Mouse (Mus musculus) megakaryocyte, embryonic 14.5 days (primary cell): ENCODE results near the gene Cxcl2. TPM values are rescaled to one million over a fixed set of nuclear protein-coding genes. Genes with fewer than 3 reads are reported as not detected.
A peak's percentile ranks its signal among the peaks of the same experiment; 100 is the strongest.

Experiments
- H3K27me3 ChIP-seq: replicated peaks from 2 replicates; pipeline ENCODE3; 2012; ENCODE audit warnings: inconsistent platforms
- H3K36me3 ChIP-seq: replicated peaks from 2 replicates; pipeline ENCODE3; 2012; ENCODE audit warnings: low read length, inconsistent platforms, mixed read lengths
- H3K4me1 ChIP-seq: 2 replicates; pipeline ENCODE4 v1.6.1; 2012; ENCODE audit warnings: inconsistent platforms
- H3K4me3 ChIP-seq: replicated peaks from 2 replicates; pipeline ENCODE3; 2012; ENCODE audit warnings: moderate library complexity, mild to moderate bottlenecking, inconsistent platforms
- H3K9me3 ChIP-seq: 2 replicates; pipeline ENCODE4 v1.6.1; 2012; ENCODE audit warnings: inconsistent platforms
- FLI1 ChIP-seq: IDR thresholded peaks from 2 replicates; pipeline ENCODE4 v1.6.1; 2012; ENCODE audit warnings: low read length, inconsistent platforms, mixed read lengths
- GATA1 ChIP-seq: IDR thresholded peaks from 3 replicates; pipeline ENCODE4 v1.6.1; 2012; ENCODE audit warnings: mixed read lengths, low read length, inconsistent platforms, borderline replicate concordance
- polyA plus RNA-seq: library from polyadenylated mRNA; stranded (reverse); fragments of >175 nt; gene quantifications from 2 replicates; pipeline ENCODE4 v1.2.3, GENCODE M21; 2012; ENCODE audit warnings: low replicate concordance; ENCODE audit not compliant: insufficient read depth

Gene Cxcl2
- polyA plus RNA-seq, result 28.2 and 32.2 TPM in 2 replicates

- Histone ChIP-seq H3K36me3 (no peaks in the 10 kb centered on the region), H3K4me1 (peaks cover 38% of the 10 kb centered on the region), H3K4me3 (peak within 1 kb of the TSS; percentile 88), H3K9me3 (no peaks in the 10 kb centered on the region), H3K27me3 (peaks cover 9% of the 10 kb centered on the region)
- no peak for TF ChIP-seq FLI1
- TF ChIP-seq GATA1, result no peak
Observed at GRCm38 (mm10) chr5:90903339-90904020, at the start of gene Cxcl2. Gene Cxcl2, plus strand, starts transcription at chr5:90903871.

- Histone ChIP-seq H3K27me3 (no peaks in the 10 kb centered on the region), H3K36me3 (no peaks in the 10 kb centered on the region), H3K9me3 (peaks cover 5% of the 10 kb centered on the region), H3K4me3 (no peak overlapping the region), H3K4me1 (peaks cover 24% of the 10 kb centered on the region)
- TF ChIP-seq GATA1, result no peak
- no peak for TF ChIP-seq FLI1
Observed at GRCm38 (mm10) chr5:90855308-90856230, 48.1 kb upstream of the Cxcl2 start.

GRCm38 (mm10) chr5:90857463-90857862 lies 46.2 kb upstream of the Cxcl2 start:
- Histone ChIP-seq H3K4me3 (no peak overlapping the region), H3K36me3 (no peaks in the 10 kb centered on the region), H3K9me3 (no peaks in the 10 kb centered on the region), H3K4me1 (peaks cover 25% of the 10 kb centered on the region), H3K27me3 (no peaks in the 10 kb centered on the region)
- TF ChIP-seq FLI1 (no peak), GATA1 (no peak)

- Histone ChIP-seq H3K4me1 (peaks cover 21% of the 10 kb centered on the region), H3K27me3 (no peaks in the 10 kb centered on the region), H3K4me3 (no peak overlapping the region), H3K9me3 (no peaks in the 10 kb centered on the region), H3K36me3 (no peaks in the 10 kb centered on the region)
- no peak for TF ChIP-seq GATA1
- TF ChIP-seq FLI1, result no peak
Observed at GRCm38 (mm10) chr5:90858429-90858828, 45.2 kb upstream of the Cxcl2 start.

- TF ChIP-seq FLI1, result no peak
- TF ChIP-seq GATA1, result no peak
Observed at GRCm38 (mm10) chr5:90859031-90859430, 44.6 kb upstream of the Cxcl2 start.

GRCm38 (mm10) chr5:90861876-90862375 lies 41.7 kb upstream of the Cxcl2 start:
- no peaks in the 10 kb centered on the region for H3K36me3 ChIP-seq
- no peak for TF ChIP-seq GATA1
- no peak for TF ChIP-seq FLI1
- no peak overlapping the region for H3K4me3 ChIP-seq
- peaks cover 29% of the 10 kb centered on the region for H3K4me1 ChIP-seq
- H3K27me3 ChIP-seq, result no peaks in the 10 kb centered on the region
- H3K9me3 ChIP-seq, result no peaks in the 10 kb centered on the region

More at GRCm38 (mm10) chr5:90859031-90859430, 44.6 kb upstream of the Cxcl2 start:
- no peak overlapping the region for H3K4me3 ChIP-seq
- H3K27me3 ChIP-seq, result no peaks in the 10 kb centered on the region
- peaks cover 21% of the 10 kb centered on the region for H3K4me1 ChIP-seq
- no peaks in the 10 kb centered on the region for H3K36me3 ChIP-seq
- no peaks in the 10 kb centered on the region for H3K9me3 ChIP-seq

- Histone ChIP-seq H3K4me3 (no peak overlapping the region), H3K4me1 (peaks cover 23% of the 10 kb centered on the region), H3K27me3 (no peaks in the 10 kb centered on the region), H3K9me3 (no peaks in the 10 kb centered on the region), H3K36me3 (no peaks in the 10 kb centered on the region)
- TF ChIP-seq GATA1 (no peak), FLI1 (no peak)
Observed at GRCm38 (mm10) chr5:90866770-90867169, 36.9 kb upstream of the Cxcl2 start.

- Histone ChIP-seq H3K4me3 (no peak overlapping the region), H3K9me3 (no peaks in the 10 kb centered on the region), H3K36me3 (no peaks in the 10 kb centered on the region), H3K27me3 (no peaks in the 10 kb centered on the region), H3K4me1 (peaks cover 24% of the 10 kb centered on the region)
- no peak for TF ChIP-seq GATA1
- TF ChIP-seq FLI1, result no peak
Observed at GRCm38 (mm10) chr5:90872377-90872776, 31.3 kb upstream of the Cxcl2 start.

GRCm38 (mm10) chr5:90876045-90876444 lies 27.6 kb upstream of the Cxcl2 start:
- Histone ChIP-seq H3K4me1 (peaks cover 31% of the 10 kb centered on the region), H3K27me3 (no peaks in the 10 kb centered on the region), H3K9me3 (no peaks in the 10 kb centered on the region), H3K36me3 (no peaks in the 10 kb centered on the region), H3K4me3 (no peak overlapping the region)
- TF ChIP-seq GATA1, result no peak
- no peak for TF ChIP-seq FLI1
